Mouse (Mus musculus): ENCODE data around the gene Rnf34.

The Rnf34 gene

DNA sequence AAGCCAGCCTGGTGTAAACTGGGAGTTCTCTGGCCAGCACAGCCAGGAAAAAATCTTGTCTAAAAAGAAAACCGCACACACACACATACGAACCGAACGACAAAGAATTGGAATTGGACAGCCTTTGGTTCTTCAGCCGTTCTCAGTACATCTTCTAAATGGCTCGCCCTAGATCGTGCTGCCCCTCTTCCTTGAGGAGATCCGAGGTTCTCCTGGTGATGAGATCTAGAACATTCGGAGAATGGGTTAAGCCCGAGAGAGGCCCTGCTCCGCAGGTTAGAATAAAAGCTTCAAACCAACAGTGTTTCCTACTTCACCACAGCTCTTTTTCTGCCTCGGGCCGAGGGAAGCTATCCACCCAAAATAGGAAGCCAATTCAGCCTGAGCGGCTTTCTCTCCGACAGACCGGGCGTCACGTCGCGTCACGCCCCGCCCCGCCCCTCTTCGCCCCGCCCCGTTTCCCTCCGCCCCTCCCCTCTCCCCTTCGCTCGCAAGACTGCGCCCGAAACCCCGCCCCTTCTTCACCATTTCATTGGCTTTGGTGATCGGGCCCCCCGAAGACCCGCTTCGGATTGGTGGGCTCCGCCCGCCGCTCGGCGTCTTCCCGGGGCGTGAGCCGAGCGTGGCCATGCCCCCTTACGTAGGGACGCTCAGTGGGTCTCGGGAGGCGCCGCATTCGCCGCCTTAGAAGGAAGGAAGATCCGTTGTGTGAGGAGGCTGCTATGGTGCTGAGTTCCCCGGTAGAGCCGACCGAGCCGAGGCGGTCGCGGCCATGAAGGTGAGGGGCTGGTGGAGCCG is at the start of gene Rnf34:
Rnf34 (plus strand) TSS at position 528 of the 798 bp plus-strand sequence.
- DNase-seq (ENCODE audit: low spot score), result peak; percentile 94

DNA sequence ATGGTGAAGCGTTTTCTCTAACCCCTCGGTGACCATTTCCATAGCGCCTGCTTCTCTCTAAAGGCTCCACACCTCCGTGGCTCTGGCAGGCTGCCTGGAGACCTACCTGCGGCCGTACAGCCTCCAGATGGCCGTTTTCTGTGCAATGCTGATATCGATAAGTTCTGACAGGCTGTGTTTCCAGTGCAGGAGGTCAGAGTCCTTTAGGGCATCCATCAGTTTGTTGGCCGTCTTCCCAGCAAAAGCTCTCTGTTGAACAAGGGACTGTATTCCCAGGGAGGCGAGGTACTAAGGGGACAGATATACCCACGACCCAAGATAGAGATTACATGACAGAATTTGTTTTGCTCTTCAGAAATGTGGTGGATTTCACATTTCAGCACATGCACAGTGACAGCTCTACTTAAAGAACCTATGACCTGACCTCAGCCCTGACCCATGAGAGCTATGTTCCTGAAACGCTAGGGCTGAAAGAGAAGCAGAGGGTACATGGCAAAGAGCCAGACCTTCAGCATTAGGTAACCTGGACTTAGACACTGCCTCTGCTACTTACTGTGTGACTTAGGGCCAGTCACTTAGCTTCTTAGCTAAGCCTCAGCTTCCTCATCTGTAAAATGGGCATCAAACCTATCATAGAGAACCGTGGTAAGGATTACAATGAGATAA is 49.4 kb upstream of the Rnf34 start:
- DNase-seq (ENCODE audit: low spot score), result no peak

DNA sequence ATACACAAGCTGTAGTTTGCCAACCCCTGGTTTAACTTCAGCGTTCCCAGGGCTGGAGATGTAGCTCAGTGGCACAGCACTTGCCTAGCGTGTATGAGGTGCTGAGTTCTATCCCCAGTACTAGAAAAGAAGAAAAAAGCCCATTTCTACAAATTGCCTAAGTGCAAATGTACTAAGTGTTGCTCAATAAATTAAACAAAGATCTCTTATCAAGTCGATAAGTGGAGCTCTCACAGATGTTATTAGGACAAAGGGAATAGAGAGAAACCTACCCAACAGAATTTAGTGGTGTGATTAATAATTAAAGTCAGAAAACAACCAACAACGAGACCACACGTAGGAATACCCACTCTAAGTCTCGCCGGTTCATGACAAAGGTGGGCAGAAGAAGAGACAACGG is 48.2 kb upstream of the Rnf34 start:
- DNase-seq (ENCODE audit: low spot score), result no peak

DNA sequence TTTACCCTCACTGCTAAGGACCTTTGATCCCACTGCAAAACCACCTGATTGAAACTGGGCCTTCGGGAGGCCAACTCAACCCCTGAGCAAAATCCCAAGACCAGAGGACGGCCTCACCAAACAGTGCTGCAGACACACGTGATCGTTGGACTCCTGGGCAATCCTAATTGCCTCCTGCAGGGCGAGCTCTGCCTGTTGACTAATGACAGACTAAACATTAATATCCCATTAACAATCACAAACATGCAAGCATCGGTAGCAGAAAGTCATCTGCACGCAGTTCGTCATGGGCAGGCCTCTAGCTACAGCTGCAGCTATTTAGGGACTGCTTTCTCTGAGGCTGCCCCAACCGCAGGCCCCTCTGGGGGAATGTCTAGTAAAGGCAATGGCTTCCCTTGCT is 47.1 kb upstream of the Rnf34 start:
- no peak for DNase-seq (ENCODE audit: low spot score)

DNA sequence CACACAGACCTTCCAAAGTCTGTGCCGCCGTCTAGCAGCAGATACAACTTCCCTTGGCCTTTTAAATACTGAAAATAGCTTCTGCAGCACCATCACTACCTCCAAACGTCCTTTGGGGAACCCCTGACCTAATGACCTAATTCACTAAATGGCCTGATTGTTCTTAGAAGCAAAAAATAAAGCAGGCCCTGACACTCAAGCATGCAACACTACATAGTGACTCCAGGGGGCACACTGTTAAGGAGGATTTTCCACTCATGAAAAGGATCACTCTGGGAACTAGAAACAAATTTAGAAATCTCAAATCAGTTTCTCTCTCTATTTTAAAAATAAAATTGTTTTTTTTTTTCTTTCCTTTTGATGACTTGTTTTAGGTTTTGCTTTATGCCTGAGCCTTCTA is 44.3 kb upstream of the Rnf34 start:
- DNase-seq (ENCODE audit: low spot score), result no peak

DNA sequence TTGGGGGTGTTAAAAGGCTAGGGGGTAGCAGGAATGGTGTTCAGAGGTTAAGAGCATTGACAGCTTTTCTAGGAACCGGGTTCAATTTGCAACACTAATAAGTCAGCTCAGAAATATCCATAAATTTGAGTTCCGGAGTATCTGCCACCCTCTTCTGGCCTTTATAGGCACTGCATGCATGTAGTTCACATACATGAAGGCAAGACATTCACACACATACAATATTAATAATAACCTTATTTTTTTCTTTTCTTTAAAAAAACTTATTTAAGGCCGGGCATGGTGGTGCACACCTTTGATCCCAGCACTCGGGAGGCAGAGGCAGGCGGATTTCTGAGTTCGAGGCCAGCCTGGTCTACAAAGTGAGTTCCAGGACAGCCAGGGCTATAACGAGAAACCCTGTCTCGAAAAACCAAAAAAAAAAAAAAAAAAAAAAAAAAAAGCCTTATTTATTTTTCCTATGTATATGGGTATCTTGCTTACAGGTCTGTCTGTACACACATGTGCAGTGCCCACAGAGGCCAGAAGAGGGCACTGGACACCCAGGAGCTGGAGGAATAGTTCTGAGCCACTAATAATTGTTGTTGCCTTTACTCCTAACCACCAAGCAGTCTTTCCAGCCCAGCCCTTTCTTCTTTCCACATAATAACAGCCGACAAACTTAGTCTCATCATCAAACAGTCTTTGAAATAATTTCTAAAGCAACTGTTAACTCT is 38.3 kb upstream of the Rnf34 start:
- DNase-seq (ENCODE audit: low spot score), result no peak

DNA sequence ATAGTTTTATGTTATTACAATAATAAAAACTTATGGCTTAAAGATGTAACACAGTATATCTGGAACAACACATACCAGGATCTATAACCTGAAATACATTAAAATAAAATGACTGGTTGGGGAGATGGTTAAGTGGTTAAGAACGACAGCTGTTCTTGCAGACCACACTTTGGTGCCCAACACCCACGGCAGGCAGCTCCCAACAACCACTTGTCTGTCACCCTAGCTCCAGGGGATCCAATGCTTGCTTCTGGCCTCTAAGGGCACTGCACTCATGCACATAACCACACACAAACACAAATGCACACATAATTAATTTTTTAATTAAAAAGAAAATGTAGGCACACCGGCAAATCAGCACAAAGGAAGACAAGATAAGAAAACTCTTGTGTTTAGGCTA is 37.1 kb upstream of the Rnf34 start:
- no peak for DNase-seq (ENCODE audit: low spot score)

DNA sequence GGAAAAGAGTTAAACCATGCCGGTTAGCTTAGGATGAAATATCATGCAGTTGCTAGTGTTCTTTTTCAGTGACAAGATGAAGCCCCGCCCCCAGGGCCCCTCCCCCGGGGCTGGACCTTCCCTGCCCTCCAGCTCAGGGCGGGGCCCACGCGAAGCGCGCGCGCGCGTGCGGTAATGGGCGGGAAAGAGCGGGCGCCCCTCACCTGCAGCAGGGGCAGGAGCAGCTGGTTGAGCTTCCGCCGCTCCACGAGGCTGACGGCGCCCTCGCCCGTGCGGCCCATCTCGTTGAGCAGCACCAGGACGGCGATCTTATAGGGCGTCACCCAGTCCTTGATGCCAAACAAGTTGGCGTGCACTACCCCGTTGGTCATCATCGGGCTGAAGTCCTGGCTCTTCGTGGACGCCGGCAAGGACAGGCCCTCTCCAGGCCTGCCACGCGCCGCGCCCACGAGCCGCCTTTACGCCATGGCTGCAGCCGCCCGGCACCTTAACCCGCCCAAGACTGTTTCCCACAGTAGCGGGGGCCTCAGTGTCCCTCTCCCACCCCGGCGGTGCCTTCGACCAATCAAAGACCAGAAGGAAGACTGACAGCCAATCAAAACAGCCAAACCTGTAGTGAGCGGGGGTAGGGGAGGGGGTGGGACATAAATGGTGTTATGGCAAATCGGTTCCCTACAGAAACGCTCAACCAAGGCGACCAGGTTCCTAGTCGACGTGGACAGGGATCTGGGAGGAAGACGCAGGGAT is 28.9 kb upstream of the Rnf34 start, which contains the start of gene Anapc5:
Anapc5 (minus strand) TSS at position 563 of the 747 bp plus-strand sequence.
- peak; percentile 84 for DNase-seq (ENCODE audit: low spot score)

DNA sequence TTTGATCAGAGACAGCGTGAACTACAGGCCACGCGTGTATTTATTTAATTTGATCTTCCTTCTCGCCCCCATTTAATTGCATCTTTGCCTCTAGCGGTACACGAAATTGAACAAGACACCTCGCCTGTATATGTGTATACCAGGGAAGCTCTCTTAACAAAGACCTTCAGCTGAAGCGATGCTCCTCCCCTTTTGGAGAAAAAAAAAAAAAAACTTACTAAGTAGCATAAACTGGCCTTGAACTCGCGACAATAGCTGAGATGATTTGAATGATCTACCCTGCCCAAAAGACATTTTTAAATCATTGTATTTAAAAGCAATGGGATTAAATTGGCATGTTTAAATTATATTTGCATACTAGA is 28.3 kb upstream of the Rnf34 start:
- DNase-seq (ENCODE audit: low spot score), result no peak

DNA sequence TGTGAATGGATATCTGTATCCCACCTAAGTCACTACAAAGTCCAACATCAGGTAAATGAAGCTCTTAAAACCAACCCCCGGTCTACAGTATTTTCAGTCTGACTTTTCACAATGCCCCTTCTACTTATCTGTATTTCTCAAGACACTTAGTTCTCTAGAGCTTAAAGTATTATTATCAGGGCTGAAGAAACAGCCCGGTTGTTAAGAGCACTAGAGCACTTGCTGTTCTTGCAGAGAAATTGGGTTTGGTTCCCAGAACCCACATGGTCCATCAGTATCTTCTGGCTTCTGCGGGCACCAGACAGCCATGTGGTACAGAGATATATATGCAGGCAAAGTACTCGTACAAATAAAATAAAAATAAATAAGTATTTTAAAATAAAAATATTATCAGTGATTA is 27.4 kb upstream of the Rnf34 start:
- no peak for DNase-seq (ENCODE audit: low spot score)

DNA sequence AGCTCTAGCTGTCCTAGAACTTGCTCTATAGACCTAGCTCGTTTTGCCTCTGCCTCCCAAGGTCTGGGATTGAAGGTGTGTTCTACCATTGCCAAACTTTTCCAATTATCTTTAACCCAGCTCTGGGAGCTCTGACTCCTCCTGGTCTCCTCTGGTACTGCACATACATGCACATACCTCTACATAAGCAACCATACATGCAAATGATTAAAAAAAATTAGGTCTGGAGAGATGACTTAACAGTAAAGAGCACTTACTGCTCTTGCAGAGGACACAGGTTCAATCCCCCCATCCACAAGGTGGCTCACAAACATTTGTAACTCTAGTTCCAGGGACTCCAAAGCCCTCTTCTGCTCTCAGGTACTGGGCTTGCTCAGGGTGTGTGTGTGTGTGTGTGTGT is 25.9 kb upstream of the Rnf34 start:
- DNase-seq (ENCODE audit: low spot score), result no peak

DNA sequence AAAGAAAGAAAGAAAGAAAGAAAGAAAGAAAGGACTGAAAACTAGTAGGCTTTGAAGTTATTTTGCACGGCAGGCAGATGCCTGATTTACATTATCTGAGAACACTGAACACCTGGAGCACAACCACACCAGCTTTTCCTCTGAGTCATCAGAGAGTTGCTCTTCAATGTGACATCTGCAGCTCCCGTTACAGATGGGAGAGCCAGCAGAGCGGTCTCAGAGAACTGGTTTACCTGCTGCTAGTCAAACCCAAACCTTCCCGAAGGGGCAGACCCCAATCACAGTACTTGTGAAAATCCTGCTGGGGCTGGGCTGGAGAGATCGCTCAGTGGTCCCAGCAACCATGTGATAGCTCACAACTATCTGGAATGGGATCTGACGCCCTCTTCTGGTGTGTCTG is 25.4 kb upstream of the Rnf34 start:
- no peak for DNase-seq (ENCODE audit: low spot score)

DNA sequence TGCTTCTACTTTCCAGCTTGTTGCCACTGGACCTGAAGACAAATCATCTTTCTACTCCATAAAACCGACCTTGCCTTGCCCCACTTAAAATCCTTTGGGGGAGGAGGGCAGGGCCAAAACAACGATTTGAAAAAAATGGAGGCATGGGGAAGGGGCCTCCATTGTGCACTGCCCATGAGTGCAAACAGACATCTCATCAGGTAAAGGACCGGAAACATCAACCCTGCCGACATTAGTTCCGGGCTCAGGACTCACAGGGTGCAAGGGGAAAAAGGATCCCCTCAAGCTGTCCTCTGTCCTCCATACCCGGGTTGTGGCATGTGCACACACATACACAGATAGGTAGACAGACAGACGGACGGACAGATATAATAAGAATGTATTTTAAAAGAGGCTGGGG is 24.7 kb upstream of the Rnf34 start:
- no peak for DNase-seq (ENCODE audit: low spot score)

DNA sequence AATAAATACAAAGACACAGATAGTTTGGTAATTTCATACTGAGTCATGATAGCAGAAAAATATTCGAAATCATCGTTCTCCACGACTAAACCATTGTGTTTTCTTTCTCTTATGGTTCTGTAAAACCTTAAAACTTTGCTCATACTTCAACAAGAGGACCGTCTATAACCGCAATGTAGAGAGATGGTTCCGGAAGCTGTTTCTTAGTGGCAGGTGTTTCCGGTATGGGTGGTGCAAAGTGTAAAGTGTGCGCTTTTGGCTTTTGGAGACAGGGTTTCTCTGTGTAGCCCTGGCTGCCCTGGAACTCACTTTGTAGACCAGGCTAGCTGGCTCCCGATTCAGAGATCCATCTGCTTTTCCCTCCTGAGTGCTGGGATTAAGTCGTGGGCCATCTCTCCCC is 17.3 kb upstream of the Rnf34 start:
- no peak for DNase-seq (ENCODE audit: low spot score)

DNA sequence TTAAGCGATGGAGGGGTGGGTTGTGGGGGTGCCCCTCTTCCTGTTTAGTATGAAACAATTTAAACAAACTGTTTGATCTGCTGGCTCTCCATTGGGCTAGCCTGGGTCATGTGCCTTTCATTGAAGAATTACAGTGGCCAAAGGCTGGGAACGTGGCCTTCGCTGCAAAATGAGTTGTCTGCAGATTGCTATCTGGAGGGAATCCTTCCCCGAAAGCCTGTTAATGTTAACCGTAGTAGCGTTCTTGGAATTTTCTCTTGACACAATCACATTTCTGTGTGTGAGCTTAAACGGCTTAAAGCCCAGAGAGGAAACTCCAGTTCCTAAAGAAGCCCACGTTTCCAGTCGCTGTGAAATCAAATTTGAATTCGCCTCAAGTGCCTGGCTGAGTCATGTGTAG is 16.9 kb upstream of the Rnf34 start:
- no peak for DNase-seq (ENCODE audit: low spot score)

DNA sequence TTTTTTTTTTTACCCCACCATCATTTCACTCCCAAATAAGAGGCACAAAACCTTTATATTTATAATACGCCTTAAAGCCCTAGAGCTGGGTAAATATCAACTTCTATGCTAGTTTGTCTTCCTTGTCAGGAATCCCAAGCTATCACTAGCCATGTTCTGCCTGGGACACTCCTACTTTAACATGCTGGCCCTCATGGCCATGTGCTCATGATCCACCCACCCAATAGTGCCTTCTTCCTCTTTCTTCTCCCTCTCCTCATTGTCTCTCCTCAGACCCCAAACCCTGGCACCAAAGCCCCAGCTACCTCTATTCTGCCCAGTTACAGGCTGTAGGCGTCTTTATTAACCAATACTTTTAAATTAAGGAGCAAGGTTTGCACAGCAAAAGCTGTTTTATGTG is 8.7 kb upstream of the Rnf34 start:
- no peak for DNase-seq (ENCODE audit: low spot score)

DNA sequence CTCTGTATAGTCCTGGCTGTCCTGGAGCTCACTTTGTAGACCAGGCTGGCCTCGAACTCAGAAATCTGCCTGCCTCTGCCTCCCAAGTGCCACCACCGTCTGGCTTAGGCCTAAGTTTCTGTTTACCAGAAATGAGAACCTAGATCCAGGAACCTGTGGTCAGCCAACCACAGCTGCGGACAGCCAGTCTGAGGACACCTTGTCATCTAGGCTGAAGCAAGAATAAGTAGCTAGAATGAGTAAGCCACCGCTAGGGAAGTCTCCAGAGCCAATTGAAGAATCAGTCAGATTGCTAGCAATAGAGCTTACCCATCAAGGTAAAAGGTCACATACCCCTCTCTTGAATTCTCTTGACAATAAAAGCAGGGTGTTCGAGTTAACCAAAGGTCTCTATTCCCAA is 6.0 kb upstream of the Rnf34 start:
- no peak for DNase-seq (ENCODE audit: low spot score)

DNA sequence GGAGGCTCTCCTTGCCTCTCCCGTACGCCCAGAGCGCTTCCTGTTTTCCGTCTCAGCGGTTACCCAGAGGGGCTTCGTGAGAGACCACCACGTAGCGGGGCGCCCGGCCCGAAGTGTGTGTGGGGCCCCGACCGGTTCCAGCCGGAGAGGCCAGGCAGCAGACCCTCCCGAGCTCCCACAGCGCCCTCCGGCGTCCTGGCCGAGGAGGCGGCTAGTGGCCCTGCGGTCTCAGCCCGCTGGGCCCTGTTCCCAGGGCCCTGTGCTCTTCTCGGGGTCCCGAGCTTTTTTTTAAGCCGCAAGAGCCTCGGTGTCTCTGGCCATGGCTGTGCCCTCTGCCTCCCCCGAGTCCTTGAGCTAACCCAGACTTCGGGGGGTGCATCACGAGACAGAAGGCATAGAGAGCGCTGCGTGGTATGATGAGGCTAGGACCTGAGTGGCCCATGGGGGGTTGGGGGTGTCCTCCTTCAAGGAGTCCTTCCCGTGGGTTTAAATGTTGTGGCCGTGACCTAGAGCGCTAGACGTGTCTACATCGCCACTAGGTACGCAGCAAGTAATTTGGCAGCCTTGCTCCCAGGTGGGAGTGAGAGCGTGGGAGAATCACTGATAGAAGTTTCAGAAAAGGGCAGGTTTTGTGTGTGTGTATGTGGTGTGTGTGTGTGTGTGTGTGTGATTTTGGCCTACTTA is 613 bp downstream of the Rnf34 start:
- peak; percentile 11 for DNase-seq (ENCODE audit: low spot score)

DNA sequence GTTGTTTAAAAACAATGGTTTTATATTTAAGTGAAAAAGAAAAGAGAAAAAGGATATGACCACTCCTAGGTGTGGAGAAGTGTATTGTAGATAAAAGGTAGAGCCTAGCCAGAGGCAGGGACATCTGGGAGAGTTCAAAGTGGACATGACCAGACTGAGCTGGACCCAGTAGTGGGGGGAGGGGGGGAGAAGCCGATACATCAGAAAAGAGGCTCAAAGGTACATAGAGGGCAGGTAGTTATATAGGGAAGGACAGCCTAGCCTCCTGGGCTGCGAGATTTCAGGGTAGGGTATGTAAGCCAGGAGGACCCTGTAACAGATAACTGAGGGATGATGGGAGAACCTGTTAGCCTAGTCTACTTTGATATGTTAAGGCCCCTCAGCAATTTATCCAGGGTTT is 2.8 kb downstream of the Rnf34 start:
- DNase-seq (ENCODE audit: low spot score), result no peak

DNA sequence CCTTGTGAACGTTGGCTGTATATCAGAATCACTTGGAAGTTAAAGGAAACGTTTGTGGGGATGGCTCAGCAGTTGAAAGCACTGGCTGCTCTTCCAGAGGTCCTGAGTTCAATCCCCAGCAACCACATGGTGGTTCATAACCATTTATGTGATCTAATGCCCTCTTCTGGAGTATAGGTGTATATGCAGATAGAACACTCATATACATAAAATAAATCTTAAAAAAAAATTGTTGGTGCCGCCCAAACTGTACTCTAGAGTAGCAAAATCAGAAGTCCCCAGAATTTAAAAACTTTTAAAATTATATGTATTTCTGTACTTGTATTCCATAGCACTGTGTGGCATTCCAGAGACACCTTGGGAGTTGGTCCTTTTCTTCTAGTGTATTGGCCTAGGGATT is 6.0 kb downstream of the Rnf34 start:
- DNase-seq (ENCODE audit: low spot score), result no peak

DNA sequence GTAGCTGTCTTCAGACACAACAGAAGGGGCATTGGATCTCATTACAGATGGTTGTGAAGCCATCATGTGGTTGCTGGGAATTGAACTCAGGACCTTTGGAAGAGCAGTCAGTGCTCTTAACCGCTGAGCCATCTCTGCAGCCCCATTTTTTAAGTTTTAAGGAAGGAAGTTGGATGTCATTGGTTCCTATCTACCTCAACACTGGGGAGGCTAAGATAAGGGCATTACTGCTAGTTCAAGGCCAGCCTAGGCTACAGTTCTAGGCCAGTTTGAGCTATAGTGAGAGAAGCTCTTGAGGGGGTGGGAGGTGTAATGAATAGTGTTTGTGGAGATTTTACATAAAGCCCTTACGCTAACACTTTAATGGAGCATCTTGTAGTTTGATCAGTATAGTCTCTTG is 13.2 kb downstream of the Rnf34 start:
- DNase-seq (ENCODE audit: low spot score), result no peak

DNA sequence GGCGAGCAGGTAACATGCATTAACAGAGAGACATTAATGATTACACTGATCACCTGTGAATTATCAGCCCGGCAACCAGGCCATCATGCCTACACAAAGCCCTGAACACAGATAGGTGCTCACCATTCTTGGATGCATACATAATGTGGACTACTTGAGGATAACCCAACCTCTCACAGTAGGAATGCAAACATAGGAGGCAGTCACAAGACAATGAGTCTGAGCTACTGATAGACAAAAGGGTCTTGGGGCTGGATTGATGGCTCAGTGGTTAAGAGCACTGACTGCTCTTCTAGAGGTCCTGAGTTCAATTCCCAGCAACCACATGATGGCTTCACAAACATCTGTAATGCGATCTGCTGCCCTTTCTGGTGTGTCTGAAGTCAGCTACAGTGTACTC is 22.8 kb downstream of the Rnf34 start:
- no peak for DNase-seq (ENCODE audit: low spot score)

All from ovary, postnatal 14 days (tissue).